Mouse (Mus musculus) lung, adult 18-20 months (tissue): Measurements from ENCODE around the gene Gm3409.
"Not testable (repeated sequence)": the region's sequence is repeated elsewhere in the genome, so short reads cannot be mapped to it uniquely, and the experiment has no call there.

Source experiments
- DNase-seq, 2 experiments: peaks; one replicate each; pipeline ENCODE4 v3.0.0; 2022; ENCODE audit warnings: mixed read lengths in 2 of 2

Gene Gm3409

DNA sequence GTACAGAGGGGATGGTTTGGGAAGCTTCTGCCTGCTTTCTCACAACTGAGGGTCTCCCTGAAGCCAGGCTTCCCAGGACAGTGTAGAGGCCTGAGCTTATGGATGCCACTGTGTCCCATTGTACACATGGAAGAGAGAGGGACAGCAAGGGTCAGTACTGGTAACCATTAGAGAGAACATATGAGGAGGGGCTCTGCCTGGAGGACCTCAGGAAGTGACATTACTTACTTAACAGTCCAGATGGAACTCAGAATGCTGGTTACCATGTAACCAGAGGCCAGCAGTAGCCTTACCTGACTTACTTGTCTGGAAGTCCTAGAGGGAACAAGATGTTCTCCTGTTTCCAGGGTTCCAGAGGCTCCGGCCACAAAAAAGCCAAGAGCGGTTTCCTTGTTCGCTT lies at the start of gene Gm3409:
Gene Gm3409, plus strand, starts transcription at position 301 of the 400 bp plus-strand sequence.
- not testable (repeated sequence) for DNase-seq

DNA sequence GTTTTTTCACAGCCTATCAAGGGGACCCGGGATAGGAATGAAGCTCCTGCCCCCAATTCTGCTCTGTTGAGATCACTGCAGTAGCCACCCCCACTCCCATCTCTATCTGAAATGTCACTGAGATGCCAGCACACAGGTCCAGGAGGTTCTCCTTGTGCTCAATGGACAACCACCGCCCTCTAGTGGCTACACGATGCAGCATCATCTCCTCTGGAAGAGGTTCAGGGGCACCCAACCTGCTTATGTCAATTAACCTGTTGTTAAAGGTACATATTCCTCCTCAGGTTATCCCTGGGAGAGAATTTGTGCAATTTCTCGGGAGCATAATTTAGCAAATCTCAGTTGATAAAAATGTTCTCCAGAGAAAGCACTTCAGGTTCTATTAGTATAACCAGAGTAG lies 48.5 kb upstream of the Gm3409 start:
- DNase-seq: peak; percentile 14 to 18

DNA sequence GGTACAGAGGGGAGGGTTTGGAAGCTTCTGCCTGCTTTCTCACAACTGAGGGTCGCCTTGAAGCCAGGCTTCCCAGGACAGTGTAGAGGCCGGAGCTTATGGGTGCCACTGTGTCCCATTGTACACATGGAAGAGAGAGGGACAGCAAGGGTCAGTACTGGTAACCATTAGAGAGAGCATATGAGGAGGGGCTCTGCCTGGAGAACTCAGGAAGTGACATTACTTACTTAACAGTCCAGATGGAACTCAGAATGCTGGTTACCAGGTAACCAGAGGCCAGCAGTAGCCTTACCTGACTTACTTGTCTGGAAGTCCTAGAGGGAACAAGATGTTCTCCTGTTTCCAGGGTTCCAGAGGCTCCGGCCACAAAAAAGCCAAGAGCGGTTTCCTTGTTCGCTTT lies 46.4 kb upstream of the Gm3409 start, which contains the start of gene Gm6370:
Gene Gm6370, plus strand, starts transcription at position 301 of the 400 bp plus-strand sequence.
- not testable (repeated sequence) for DNase-seq

DNA sequence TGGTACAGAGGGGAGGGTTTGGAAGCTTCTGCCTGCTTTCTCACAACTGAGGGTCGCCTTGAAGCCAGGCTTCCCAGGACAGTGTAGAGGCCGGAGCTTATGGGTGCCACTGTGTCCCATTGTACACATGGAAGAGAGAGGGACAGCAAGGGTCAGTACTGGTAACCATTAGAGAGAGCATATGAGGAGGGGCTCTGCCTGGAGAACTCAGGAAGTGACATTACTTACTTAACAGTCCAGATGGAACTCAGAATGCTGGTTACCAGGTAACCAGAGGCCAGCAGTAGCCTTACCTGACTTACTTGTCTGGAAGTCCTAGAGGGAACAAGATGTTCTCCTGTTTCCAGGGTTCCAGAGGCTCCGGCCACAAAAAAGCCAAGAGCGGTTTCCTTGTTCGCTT lies 35.3 kb upstream of the Gm3409 start, which contains the start of gene 4930449I24Rik:
Gene 4930449I24Rik, plus strand, starts transcription at position 301 of the 400 bp plus-strand sequence.
- not testable (repeated sequence) for DNase-seq

DNA sequence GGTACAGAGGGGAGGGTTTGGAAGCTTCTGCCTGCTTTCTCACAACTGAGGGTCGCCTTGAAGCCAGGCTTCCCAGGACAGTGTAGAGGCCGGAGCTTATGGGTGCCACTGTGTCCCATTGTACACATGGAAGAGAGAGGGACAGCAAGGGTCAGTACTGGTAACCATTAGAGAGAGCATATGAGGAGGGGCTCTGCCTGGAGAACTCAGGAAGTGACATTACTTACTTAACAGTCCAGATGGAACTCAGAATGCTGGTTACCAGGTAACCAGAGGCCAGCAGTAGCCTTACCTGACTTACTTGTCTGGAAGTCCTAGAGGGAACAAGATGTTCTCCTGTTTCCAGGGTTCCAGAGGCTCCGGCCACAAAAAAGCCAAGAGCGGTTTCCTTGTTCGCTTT lies 23.6 kb upstream of the Gm3409 start, which contains the start of gene Gm3402:
Gene Gm3402, plus strand, starts transcription at position 301 of the 400 bp plus-strand sequence.
- not testable (repeated sequence) for DNase-seq

DNA sequence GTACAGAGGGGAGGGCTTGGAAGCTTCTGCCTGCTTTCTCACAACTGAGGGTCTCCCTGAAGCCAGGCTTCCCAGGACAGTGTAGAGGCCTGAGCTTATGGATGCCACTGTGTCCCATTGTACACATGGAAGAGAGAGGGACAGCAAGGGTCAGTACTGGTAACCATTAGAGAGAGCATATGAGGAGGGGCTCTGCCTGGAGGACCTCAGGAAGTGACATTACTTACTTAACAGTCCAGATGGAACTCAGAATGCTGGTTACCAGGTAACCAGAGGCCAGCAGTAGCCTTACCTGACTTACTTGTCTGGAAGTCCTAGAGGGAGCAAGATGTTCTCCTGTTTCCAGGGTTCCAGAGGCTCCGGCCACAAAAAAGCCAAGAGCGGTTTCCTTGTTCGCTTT lies 11.9 kb upstream of the Gm3409 start, which contains the start of gene Gm3404:
Gene Gm3404, plus strand, starts transcription at position 301 of the 400 bp plus-strand sequence.
- DNase-seq: not testable (repeated sequence)

DNA sequence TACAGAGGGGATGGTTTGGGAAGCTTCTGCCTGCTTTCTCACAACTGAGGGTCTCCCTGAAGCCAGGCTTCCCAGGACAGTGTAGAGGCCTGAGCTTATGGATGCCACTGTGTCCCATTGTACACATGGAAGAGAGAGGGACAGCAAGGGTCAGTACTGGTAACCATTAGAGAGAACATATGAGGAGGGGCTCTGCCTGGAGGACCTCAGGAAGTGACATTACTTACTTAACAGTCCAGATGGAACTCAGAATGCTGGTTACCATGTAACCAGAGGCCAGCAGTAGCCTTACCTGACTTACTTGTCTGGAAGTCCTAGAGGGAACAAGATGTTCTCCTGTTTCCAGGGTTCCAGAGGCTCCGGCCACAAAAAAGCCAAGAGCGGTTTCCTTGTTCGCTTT lies 18.4 kb downstream of the Gm3409 start, which contains the start of gene Gm3415:
Gene Gm3415, plus strand, starts transcription at position 301 of the 400 bp plus-strand sequence.
- not testable (repeated sequence) for DNase-seq

DNA sequence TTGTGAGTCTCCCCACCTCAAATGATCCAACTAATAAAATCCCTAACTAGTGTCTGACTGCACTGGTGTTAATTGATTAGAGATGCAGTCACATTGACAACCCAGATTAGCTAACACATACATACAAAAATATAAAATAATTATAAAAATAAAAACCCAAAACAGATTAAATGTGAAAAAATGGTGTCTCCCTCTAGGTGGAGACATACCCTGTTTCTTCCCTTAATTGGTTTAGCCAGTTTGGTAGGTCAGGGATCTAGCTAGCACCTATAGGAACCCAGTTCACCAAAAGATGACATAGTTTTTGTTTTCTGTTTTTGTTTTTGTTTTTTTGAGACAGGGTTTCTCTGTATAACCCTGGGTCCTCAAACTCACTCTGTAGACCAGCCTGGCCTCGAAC lies 26.8 kb downstream of the Gm3409 start:
- DNase-seq: no peak

DNA sequence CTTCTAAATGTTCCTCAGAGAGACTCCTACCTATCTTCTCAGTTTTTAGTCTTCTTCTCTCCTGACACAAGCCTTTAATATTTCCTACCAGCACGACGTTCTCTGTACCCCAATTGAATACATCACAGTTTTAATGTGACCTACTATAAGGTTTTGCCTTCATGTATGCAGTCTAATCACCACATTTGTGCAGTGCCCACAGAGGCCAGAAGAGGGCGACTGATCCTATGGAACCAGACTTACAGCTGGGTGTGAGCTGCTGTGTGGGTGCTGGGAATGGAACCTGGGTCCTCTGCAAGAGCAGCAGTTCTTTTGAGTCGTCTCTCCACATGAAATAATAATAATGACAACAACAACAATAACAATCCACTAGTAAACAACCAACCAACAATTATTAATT lies 29.6 kb downstream of the Gm3409 start:
- DNase-seq: no peak

DNA sequence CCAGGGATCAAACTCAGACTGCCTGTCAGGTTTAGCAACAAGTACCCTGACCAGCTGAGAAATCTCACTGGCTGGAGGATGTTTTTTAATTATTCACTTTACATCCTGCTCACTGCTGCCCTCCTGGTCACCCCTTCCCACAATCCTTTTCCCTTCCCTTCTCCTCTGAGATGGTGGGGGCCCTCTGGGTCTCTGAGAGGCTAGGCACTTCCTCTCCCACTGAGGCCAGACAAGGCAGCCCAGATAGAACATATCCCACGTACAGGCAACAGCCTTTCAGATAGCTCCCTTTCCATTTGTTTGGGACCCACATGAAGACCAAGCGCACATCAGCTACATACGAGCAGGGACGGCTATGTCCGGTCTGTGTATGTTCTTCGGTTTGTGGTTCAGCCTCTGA lies 32.7 kb downstream of the Gm3409 start:
- DNase-seq: not testable (repeated sequence)

DNA sequence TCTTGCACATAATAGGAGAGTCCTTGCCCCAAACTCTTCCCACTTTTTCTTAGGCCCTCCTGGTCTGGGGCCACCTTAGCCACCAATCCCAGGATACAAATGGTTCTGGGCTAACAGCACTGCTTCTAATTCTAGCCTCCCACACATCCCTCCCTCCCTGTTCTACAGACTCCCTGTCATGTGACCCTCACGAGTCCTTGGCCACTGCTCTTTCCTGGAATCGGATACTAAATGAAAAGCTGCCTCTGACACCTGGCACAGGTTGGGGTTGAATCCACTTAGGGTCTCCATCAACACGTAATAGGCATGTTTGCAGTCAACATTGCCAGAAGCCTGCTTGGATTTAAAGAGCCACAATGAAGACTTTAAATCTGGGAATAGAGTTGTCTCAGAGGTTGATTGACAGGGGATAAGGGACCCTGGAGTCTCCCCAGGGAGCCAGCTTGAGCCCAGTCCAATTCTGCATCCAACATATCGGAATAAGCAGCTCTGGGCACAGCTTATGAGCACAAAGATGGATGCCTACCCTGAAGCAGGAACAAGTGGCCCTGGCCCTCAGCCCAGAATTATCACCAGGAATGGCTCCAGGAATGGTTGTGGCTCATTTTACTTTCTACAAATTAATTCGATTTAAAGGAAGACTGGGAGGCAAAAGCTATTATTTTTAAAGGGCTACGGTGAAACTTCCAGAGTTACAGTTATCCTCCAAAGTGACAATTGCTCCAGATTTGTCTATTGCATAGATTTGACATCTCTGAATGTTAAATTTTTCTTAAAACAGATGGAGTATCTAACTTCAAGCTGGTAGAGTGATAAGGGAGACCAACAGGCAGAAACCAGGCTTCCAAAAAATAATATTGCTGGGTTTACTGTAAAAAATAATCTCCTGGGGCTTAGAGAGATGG lies 34.6 kb downstream of the Gm3409 start:
- DNase-seq: not testable (repeated sequence)

DNA sequence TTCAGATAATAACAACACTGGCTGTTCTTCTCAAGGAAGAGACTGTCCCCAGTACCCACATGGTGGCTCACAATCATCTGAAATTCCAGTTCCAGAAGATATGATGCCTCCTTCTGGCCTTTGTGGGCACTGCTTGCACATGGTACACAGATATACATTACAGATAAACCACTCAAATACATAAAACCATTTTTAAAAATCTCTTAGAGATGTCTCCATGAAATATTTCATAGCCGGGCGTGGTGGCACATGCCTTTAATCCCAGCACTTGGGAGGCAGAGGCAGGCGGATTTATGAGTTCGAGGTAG lies 35.2 kb downstream of the Gm3409 start:
- DNase-seq: not testable (repeated sequence)

DNA sequence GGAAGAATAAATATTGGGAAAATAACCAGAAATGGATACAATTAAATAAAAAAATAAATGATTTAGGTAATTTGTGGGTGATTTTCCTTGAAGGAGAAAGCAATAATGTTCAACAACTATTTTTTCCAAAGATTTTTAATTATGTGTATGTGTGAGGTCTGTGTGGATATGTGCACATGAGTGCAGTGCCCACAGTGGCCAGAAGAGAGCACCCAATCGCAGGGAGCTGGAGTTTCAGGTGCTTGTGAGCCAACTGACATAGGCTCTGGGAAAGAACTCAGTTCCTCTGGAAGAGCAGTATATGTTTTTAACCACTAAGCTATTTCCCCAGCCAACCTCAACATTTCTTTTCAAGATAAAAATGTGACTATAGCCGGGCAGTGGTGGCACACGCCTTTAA lies 39.2 kb downstream of the Gm3409 start:
- DNase-seq: no peak

DNA sequence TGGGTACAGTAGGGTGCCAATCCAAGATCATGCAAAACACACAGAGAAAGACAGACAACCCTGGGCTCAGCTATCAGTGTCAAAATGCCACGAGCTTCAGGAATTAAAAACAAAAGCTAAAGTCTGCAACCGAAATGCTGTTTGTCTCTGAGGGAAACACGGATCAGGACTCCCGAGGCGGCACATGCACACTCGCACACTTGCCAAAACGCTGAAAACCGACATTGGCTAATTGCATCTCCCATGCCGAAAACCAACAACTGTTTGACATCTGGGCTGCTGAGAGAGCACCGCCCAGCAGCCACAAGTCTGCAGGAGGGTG lies 46.7 kb downstream of the Gm3409 start:
- no peak for DNase-seq

DNA sequence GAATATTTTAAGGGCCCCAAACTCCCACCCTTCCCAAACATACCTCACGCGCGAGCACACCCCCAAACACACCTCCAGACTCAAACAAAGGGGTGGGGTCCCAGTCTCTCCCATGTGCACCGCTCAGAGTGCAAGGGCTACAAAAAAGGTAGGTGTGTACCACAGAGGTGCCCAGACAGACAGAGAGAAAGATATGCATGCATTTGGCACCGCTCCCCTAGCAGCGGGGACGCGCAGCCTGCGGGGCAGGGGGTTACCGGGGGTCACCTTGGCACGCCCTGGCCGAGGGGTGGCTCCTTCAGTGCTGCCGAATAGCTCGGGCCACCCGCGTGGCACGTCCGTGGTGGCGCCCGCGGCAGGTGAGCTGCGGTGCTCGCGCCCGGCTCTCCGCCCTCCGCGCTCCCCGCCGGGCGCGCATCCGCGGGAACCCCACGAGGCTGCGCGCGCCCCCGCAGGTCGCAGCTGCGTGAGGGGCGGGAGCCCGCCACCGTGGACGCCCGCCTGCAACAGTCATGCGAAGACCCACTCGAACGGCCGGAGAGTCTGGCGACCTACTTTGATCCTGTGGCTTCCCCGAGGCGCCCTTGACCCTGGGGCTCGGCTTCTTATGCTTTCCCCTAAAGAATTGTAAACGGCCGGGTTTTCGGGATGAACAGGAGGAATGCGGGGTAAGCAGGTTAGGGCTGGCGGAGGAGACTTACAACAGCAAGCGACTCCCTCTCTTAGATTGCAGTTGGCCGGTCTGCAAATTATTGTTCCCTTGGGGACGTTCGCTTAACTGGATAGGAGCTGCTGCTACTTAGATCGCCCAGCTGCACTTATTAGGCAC lies 47.2 kb downstream of the Gm3409 start, which contains the start of gene Gpr12:
Gene Gpr12, minus strand, starts transcription at position 762 of the 829 bp plus-strand sequence.
- no peak for DNase-seq

DNA sequence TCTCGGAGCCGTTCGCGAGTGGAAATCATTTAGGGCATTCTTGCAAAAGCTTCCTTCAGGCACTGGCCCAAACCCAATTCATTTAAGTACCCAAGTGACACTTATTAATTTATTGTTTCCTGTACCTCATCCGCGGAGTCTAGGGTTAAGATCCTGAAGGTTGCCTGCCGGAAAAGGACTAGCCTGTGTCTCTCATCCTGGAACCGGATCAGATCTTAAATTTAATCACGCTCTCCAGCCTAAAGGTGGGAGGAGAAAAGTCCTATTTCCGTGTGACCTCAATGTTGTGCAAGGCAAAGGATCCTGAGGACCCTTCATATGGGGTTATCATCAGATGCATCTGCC lies 47.8 kb downstream of the Gm3409 start:
- DNase-seq: no peak

DNA sequence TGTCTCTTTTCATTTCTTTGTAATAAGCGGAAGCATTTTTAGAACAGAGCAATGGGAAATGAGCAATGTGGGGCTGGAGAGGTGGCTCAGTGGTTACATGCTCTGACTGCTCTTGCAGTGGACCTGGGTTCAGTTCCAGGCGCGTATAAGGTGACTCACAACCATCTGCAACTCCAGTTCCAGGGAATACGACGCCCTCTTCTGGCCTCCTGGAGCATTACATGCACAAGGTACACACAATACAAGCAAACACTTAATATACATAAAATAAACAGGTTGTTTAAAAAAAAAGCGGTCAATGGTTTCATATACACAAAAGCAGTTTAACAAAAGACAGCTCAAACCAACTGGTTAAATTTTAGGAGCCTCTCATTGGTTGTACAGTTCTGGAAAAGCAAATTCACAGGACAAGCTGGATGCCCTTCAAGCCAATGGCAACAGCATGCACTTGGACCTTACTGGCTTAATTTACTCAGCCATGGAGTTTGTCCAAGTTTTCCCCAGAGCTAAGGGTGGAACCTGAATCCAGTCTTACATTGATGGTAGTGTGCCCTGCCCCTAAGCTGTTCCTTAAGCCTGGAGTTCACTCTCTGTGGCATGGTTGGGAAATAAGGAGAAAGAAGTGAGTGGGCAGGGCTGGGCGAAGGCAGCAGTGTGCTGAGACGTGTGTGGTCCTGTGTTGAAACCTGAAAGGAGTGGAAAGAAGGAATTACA lies 49.1 kb downstream of the Gm3409 start:
- DNase-seq: no peak
